Mouse (Mus musculus) limb, embryonic 10.5 days (tissue): Measurements from ENCODE around the gene Nmnat1. TPM values are rescaled to one million over a fixed set of nuclear protein-coding genes. Genes with fewer than 3 reads are reported as not detected.

Experiments used
- DNase-seq: peaks from one replicate; pipeline ENCODE4 v3.0.0-alpha.2; 2017; ENCODE audit warnings: low spot score
- H3K27ac ChIP-seq: fragments of 300-500 bp; sonication (generic); 2 replicates; pipeline ENCODE4 v1.5.1; 2016; ENCODE audit warnings: mild to moderate bottlenecking
- H3K27me3 ChIP-seq: fragments of 300-500 bp; sonication (generic); 2 replicates; pipeline ENCODE4 v1.6.1; 2016; ENCODE audit warnings: low read depth, mild to moderate bottlenecking; ENCODE audit not compliant: poor library complexity, severe bottlenecking
- H3K36me3 ChIP-seq: fragments of 300-500 bp; sonication (generic); 2 replicates; pipeline ENCODE4 v1.6.1; 2016; ENCODE audit warnings: mild to moderate bottlenecking, moderate library complexity
- H3K4me1 ChIP-seq: fragments of 300-500 bp; sonication (generic); 2 replicates; pipeline ENCODE4 v1.6.1; 2016
- H3K4me3 ChIP-seq: fragments of 300-500 bp; sonication (generic); 2 replicates; pipeline ENCODE4 v1.5.1; 2016; ENCODE audit warnings: mild to moderate bottlenecking, moderate library complexity
- H3K9me3 ChIP-seq: fragments of 300-500 bp; sonication (generic); replicated peaks from 2 replicates; pipeline ENCODE4 v1.6.1; 2016; ENCODE audit warnings: mild to moderate bottlenecking
- WGBS: fragments of 180-500 bp; shearing (Covaris S2); methylation state at CpG from one replicate; pipeline ENCODE4 v1.1.7; 2016; 5-methylcytosine and 5-hydroxymethylcytosine counted together
- polyA plus RNA-seq: library from polyadenylated mRNA; unstranded; fragments of >200 nt; fragmentation: Nextera tagmentation; extraction: Ambion mirVana; gene quantifications from 2 replicates; pipeline ENCODE4 v1.2.1, GENCODE M21; 2016

Gene Nmnat1
- polyA plus RNA-seq, 1 experiment from 2014 or later = 16.8 TPM

DNA sequence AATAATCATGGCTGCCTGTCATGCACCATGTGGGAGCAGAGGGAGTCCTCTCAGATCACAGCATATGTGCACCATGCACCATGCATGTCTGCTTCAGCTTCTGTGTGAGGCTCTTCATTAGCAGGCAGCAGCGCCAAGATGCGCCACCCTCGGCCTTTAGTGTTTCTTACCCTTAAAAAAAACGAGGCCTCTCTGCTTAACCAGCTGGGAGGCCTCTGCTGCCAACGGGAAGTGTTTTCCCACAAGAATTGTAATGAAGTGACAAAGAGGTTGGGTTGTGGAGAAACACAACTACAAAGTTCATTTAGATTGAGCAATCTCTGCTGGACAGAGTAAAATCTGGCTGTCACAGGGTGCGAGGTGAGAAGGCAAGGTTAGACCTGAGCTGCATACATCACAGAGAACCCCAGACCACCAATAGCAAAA is 26.2 kb upstream of the Nmnat1 start:
- Histone ChIP-seq H3K4me1 (0 out of 2 replicates have a peak, but pooled peaks cover 7% of the 10 kb centered on the region), H3K9me3 (no peaks in the 10 kb centered on the region), H3K27ac (no peak overlapping the region), H3K4me3 (no peak overlapping the region), H3K27me3 (no peaks in the 10 kb centered on the region), H3K36me3 (no peaks in the 10 kb centered on the region)
- 63% methylated on average over 6 of the region's 6 CpGs for WGBS
- DNase-seq = no peak

DNA sequence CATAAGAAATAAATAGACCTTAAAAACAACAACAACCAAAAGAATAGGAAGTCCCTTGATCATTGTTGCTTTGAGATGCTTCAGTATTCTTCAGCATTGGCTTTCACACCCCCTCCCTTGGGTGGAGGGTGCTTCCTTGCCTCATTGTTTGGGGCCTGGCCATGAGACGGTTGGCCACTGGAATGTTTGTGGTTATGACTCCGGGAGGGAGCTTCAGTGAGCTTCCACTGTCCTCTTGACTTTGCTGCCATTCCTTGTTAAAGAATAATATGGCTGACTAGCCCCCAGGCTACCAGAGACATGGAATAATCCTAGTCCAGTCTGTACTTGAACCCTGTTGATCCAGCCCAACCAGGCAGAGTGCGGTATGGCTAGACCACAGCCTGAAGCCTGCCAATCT is 21.9 kb upstream of the Nmnat1 start:
- H3K27me3 ChIP-seq = no peaks in the 10 kb centered on the region
- H3K27ac ChIP-seq = no peak overlapping the region
- H3K36me3 ChIP-seq = peaks cover 15% of the 10 kb centered on the region
- peaks cover 22% of the 10 kb centered on the region for H3K4me1 ChIP-seq
- no peaks in the 10 kb centered on the region for H3K9me3 ChIP-seq
- 87% methylated on average over 3 of the region's 3 CpGs for WGBS
- no peak overlapping the region for H3K4me3 ChIP-seq
- no peak for DNase-seq

- H3K4me1 ChIP-seq = peaks cover 15% of the 10 kb centered on the region
- peak; percentile 53 for DNase-seq
- H3K27me3 ChIP-seq = no peaks in the 10 kb centered on the region
- WGBS = 58% methylated on average over 15 of the region's 15 CpGs
- H3K4me3 ChIP-seq = no peak overlapping the region
- H3K9me3 ChIP-seq = no peaks in the 10 kb centered on the region
- H3K36me3 ChIP-seq = peaks cover 28% of the 10 kb centered on the region
- no peak overlapping the region for H3K27ac ChIP-seq
These were observed 20.4 kb upstream of the Nmnat1 start for GRCm38 (mm10) chr4:149505261-149505967.

GRCm38 (mm10) chr4:149504858-149505257 is 19.9 kb upstream of the Nmnat1 start:
- H3K27me3 ChIP-seq = no peaks in the 10 kb centered on the region
- peak overlapping the region; percentile 79 for H3K27ac ChIP-seq
- peaks cover 34% of the 10 kb centered on the region for H3K36me3 ChIP-seq
- no peaks in the 10 kb centered on the region for H3K9me3 ChIP-seq
- no peak for DNase-seq
- 52% methylated on average over 3 of the region's 3 CpGs for WGBS
- H3K4me1 ChIP-seq = peaks cover 15% of the 10 kb centered on the region
- H3K4me3 ChIP-seq = no peak overlapping the region

- no peaks in the 10 kb centered on the region for H3K9me3 ChIP-seq
- H3K4me3 ChIP-seq = no peak overlapping the region
- DNase-seq = no peak
- H3K27ac ChIP-seq = peak overlapping the region; percentile 79
- H3K4me1 ChIP-seq = peaks cover 15% of the 10 kb centered on the region
- H3K36me3 ChIP-seq = peaks cover 38% of the 10 kb centered on the region
- no peaks in the 10 kb centered on the region for H3K27me3 ChIP-seq
- WGBS = 84% methylated on average over 5 of the region's 5 CpGs
These were observed 19.4 kb upstream of the Nmnat1 start for GRCm38 (mm10) chr4:149504363-149504762.

GRCm38 (mm10) chr4:149499790-149500189 is 14.8 kb upstream of the Nmnat1 start:
- no peaks in the 10 kb centered on the region for H3K9me3 ChIP-seq
- no peak for DNase-seq
- peaks cover 80% of the 10 kb centered on the region for H3K36me3 ChIP-seq
- peaks cover 7% of the 10 kb centered on the region for H3K4me1 ChIP-seq
- no peak overlapping the region for H3K27ac ChIP-seq
- H3K27me3 ChIP-seq = no peaks in the 10 kb centered on the region
- 91% methylated on average over 5 of the region's 5 CpGs for WGBS
- no peak overlapping the region for H3K4me3 ChIP-seq

- 92% methylated on average over 8 of the region's 8 CpGs for WGBS
- no peaks in the 10 kb centered on the region for H3K27me3 ChIP-seq
- H3K4me3 ChIP-seq = no peak overlapping the region
- H3K27ac ChIP-seq = no peak overlapping the region
- no peaks in the 10 kb centered on the region for H3K9me3 ChIP-seq
- H3K4me1 ChIP-seq = no peaks in the 10 kb centered on the region
- peaks cover 89% of the 10 kb centered on the region for H3K36me3 ChIP-seq
- no peak for DNase-seq
These were observed 13.9 kb upstream of the Nmnat1 start for GRCm38 (mm10) chr4:149498901-149499300.

GRCm38 (mm10) chr4:149496612-149497011 is 11.6 kb upstream of the Nmnat1 start:
- 81% methylated on average over 2 of the region's 2 CpGs for WGBS
- Histone ChIP-seq H3K9me3 (no peaks in the 10 kb centered on the region), H3K27me3 (no peaks in the 10 kb centered on the region), H3K36me3 (peaks cover 91% of the 10 kb centered on the region), H3K27ac (no peak overlapping the region; the same call in 1 of the 2 replicates), H3K4me3 (no peak overlapping the region), H3K4me1 (no peaks in the 10 kb centered on the region)
- no peak for DNase-seq

DNA sequence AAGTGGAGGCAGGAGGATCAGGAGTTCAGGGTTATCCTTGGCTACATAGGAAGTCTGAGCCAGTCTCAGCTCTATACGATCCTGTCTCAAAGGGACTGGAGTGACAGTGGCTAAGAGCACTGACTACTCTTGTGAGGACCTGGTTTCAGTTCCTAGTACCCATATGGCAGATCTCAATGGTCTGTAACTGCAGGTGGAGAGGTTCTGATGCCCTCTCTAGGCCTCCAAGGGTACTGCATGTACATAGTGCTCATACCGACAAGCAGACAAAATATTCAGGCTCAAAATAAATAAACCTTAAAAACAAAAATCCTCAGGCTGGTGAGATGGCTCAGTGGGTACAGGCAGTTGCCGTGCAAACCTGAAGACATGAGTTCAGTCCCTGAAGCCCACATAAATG is 6.1 kb upstream of the Nmnat1 start:
- Histone ChIP-seq H3K27ac (no peak overlapping the region), H3K27me3 (no peaks in the 10 kb centered on the region), H3K4me3 (no peak overlapping the region), H3K9me3 (no peaks in the 10 kb centered on the region), H3K36me3 (peaks cover 90% of the 10 kb centered on the region), H3K4me1 (peaks cover 7% of the 10 kb centered on the region)
- no peak for DNase-seq
- WGBS = 97% methylated on average over 3 of the region's 3 CpGs

GRCm38 (mm10) chr4:149489415-149490240 is 4.6 kb upstream of the Nmnat1 start:
- H3K9me3 ChIP-seq = no peaks in the 10 kb centered on the region
- peaks cover 76% of the 10 kb centered on the region for H3K36me3 ChIP-seq
- no peaks in the 10 kb centered on the region for H3K27me3 ChIP-seq
- WGBS = 95% methylated on average over 14 of the region's 14 CpGs
- H3K4me1 ChIP-seq = peaks cover 12% of the 10 kb centered on the region
- DNase-seq = no peak
- no peak overlapping the region for H3K27ac ChIP-seq
- H3K4me3 ChIP-seq = no peak overlapping the region

DNA sequence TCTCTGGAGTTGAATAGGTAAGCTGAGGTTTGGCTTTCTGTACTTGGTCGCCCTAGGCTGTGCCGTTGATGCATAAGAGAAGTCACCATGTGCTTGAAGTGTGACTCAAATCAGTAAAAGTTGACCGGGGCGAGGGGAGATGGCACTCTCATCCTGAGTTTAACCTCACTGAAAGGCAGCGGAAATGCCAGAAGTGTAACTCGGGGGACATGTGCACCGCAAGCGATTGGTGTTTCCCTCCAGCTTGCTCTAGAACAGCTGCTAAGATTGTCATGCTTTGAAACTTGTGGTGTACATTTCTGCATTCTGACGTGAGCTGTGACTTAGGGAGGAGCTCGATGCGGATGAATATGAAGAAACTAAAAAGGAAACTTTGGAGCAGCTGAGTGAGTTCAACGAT is 2.7 kb upstream of the Nmnat1 start:
- DNase-seq = no peak
- H3K9me3 ChIP-seq = no peaks in the 10 kb centered on the region
- H3K4me1 ChIP-seq = peaks cover 20% of the 10 kb centered on the region
- H3K27ac ChIP-seq = no peak overlapping the region
- WGBS = 97% methylated on average over 12 of the region's 12 CpGs
- H3K4me3 ChIP-seq = no peak overlapping the region
- H3K27me3 ChIP-seq = no peaks in the 10 kb centered on the region
- H3K36me3 ChIP-seq = peaks cover 59% of the 10 kb centered on the region

DNA sequence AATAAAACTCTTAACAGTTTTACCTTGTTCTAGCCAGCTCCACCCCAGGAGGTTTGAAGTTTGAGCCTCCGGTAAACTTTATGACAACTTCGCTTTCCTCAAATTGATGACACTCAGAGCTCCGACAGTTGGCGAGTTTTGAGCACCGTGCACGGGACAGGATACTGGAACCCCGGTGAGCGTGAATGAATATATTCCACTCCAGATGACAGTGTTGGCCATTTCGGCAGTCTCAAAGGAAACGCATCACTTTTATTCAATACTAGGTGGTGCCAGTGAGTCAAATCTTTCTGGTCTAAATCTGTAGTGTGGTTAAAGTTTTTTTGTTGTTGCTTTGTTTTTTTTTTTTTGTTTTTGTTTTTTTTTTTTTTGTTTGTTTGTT is 814 bp upstream of the Nmnat1 start:
- Histone ChIP-seq H3K27ac (peak overlapping the region; percentile 88), H3K9me3 (no peaks in the 10 kb centered on the region), H3K4me1 (peaks cover 20% of the 10 kb centered on the region), H3K27me3 (no peaks in the 10 kb centered on the region), H3K36me3 (peaks cover 41% of the 10 kb centered on the region), H3K4me3 (peak overlapping the region; percentile 72)
- under 1% methylated on average over 10 of the region's 10 CpGs for WGBS
- DNase-seq = peak; percentile 46

GRCm38 (mm10) chr4:149484566-149484965 is 436 bp downstream of the Nmnat1 start:
- peak overlapping the region; percentile 88 for H3K27ac ChIP-seq
- H3K27me3 ChIP-seq = no peaks in the 10 kb centered on the region
- H3K4me1 ChIP-seq = peaks cover 20% of the 10 kb centered on the region
- no peaks in the 10 kb centered on the region for H3K9me3 ChIP-seq
- 58% methylated on average over 3 of the region's 3 CpGs for WGBS
- peak overlapping the region; percentile 72 for H3K4me3 ChIP-seq
- H3K36me3 ChIP-seq = peaks cover 29% of the 10 kb centered on the region
- DNase-seq = no peak
